Mouse (Mus musculus): ENCODE measurements at regions not wholly inside any gene's neighbourhood (a gene's known extent, or its start where the extent isn't known, plus 50 kb on each side); places are given as distances from the start of the nearest gene placed in this dataset.

- no peak for ATAC-seq (ENCODE audit: insufficient number of reproducible peaks, insufficient read depth, low FRiP score, low read depth)
- WGBS: 68% methylated on average over 10 of the region's 10 CpGs
- H3K9ac ChIP-seq (replicated peaks; ENCODE audit: low read depth, low read length): no peak overlapping the region
- no peaks in the 10 kb centered on the region for H3K36me3 ChIP-seq (ENCODE audit: control insufficient read depth, insufficient read depth, low read length)
- no peaks in the 10 kb centered on the region for H3K9me3 ChIP-seq (ENCODE audit: control insufficient read depth, low read depth, low read length)
- H3K27me3 ChIP-seq (ENCODE audit: control insufficient read depth, insufficient read depth, low read length): no peaks in the 10 kb centered on the region
- no peak overlapping the region for H3K4me3 ChIP-seq (ENCODE audit: low read depth, low read length)
- H3K4me2 ChIP-seq (replicated peaks; ENCODE audit: low read depth, low read length): no peak overlapping the region
- no peaks in the 10 kb centered on the region for H3K4me1 ChIP-seq (ENCODE audit: control insufficient read depth, insufficient read depth, low read length)
- no peak overlapping the region for H3K27ac ChIP-seq (ENCODE audit: low read length)
Measured at GRCm38 (mm10) chr10:25857954-25858616, 220.0 kb upstream of the Gm9767 start.

- H3K36me3 ChIP-seq (ENCODE audit: control insufficient read depth, insufficient read depth, low read length): no peaks in the 10 kb centered on the region
- no peaks in the 10 kb centered on the region for H3K9me3 ChIP-seq (ENCODE audit: control insufficient read depth, low read depth, low read length)
- no peak overlapping the region for H3K4me3 ChIP-seq (ENCODE audit: low read depth, low read length)
- no peaks in the 10 kb centered on the region for H3K27me3 ChIP-seq (ENCODE audit: control insufficient read depth, insufficient read depth, low read length)
- ATAC-seq (ENCODE audit: insufficient number of reproducible peaks, insufficient read depth, low FRiP score, low read depth): no peak
- no peak overlapping the region for H3K4me2 ChIP-seq (replicated peaks; ENCODE audit: low read depth, low read length)
- no peaks in the 10 kb centered on the region for H3K4me1 ChIP-seq (ENCODE audit: control insufficient read depth, insufficient read depth, low read length)
- H3K9ac ChIP-seq (replicated peaks; ENCODE audit: low read depth, low read length): no peak overlapping the region
- H3K27ac ChIP-seq (ENCODE audit: low read length): no peak overlapping the region
Measured at GRCm38 (mm10) chr10:25844348-25844747, 233.7 kb upstream of the Gm9767 start.

GRCm38 (mm10) chr10:25829275-25829674 lies 248.8 kb upstream of the Gm9767 start:
- Histone ChIP-seq H3K4me1 (ENCODE audit: control insufficient read depth, insufficient read depth, low read length) (no peaks in the 10 kb centered on the region), H3K27ac (ENCODE audit: low read length) (no peak overlapping the region), H3K27me3 (ENCODE audit: control insufficient read depth, insufficient read depth, low read length) (no peaks in the 10 kb centered on the region), H3K4me2 (replicated peaks; ENCODE audit: low read depth, low read length) (no peak overlapping the region), H3K4me3 (ENCODE audit: low read depth, low read length) (no peak overlapping the region), H3K9ac (replicated peaks; ENCODE audit: low read depth, low read length) (no peak overlapping the region), H3K36me3 (ENCODE audit: control insufficient read depth, insufficient read depth, low read length) (no peaks in the 10 kb centered on the region), H3K9me3 (ENCODE audit: control insufficient read depth, low read depth, low read length) (no peaks in the 10 kb centered on the region; the same call in 1 of the 2 replicates)
- ATAC-seq (ENCODE audit: insufficient number of reproducible peaks, insufficient read depth, low FRiP score, low read depth): no peak
- 73% methylated on average over 2 of the region's 2 CpGs for WGBS

- H3K27ac ChIP-seq (ENCODE audit: low read length): peak overlapping the region; percentile 66; the same call in 1 of the 2 replicates
Measured at GRCm38 (mm10) chr10:25804223-25804622, 268.2 kb upstream of the Smlr1 start.

GRCm38 (mm10) chr10:25801499-25801898 lies 265.4 kb upstream of the Smlr1 start:
- Histone ChIP-seq H3K27ac (ENCODE audit: low read length) (no peak overlapping the region), H3K4me1 (ENCODE audit: control insufficient read depth, insufficient read depth, low read length) (0 out of 2 replicates have a peak, but pooled peaks cover 4% of the 10 kb centered on the region), H3K9me3 (ENCODE audit: control insufficient read depth, low read depth, low read length) (no peaks in the 10 kb centered on the region), H3K36me3 (ENCODE audit: control insufficient read depth, insufficient read depth, low read length) (no peaks in the 10 kb centered on the region), H3K9ac (replicated peaks; ENCODE audit: low read depth, low read length) (no peak overlapping the region), H3K4me2 (replicated peaks; ENCODE audit: low read depth, low read length) (no peak overlapping the region), H3K27me3 (ENCODE audit: control insufficient read depth, insufficient read depth, low read length) (no peaks in the 10 kb centered on the region), H3K4me3 (ENCODE audit: low read depth, low read length) (no peak overlapping the region)
- no peak for ATAC-seq (ENCODE audit: insufficient number of reproducible peaks, insufficient read depth, low FRiP score, low read depth)
- WGBS: 48% methylated on average over 2 of the region's 2 CpGs

More at GRCm38 (mm10) chr10:25804223-25804622, 268.2 kb upstream of the Smlr1 start:
- Histone ChIP-seq H3K4me2 (replicated peaks; ENCODE audit: low read depth, low read length) (no peak overlapping the region), H3K36me3 (ENCODE audit: control insufficient read depth, insufficient read depth, low read length) (no peaks in the 10 kb centered on the region), H3K4me3 (ENCODE audit: low read depth, low read length) (no peak overlapping the region), H3K4me1 (ENCODE audit: control insufficient read depth, insufficient read depth, low read length) (0 out of 2 replicates have a peak, but pooled peaks cover 4% of the 10 kb centered on the region), H3K9me3 (ENCODE audit: control insufficient read depth, low read depth, low read length) (no peaks in the 10 kb centered on the region), H3K9ac (replicated peaks; ENCODE audit: low read depth, low read length) (no peak overlapping the region), H3K27me3 (ENCODE audit: control insufficient read depth, insufficient read depth, low read length) (no peaks in the 10 kb centered on the region)
- 33% methylated on average over 3 of the region's 3 CpGs for WGBS
- ATAC-seq (ENCODE audit: insufficient number of reproducible peaks, insufficient read depth, low FRiP score, low read depth): no peak

GRCm38 (mm10) chr10:25798881-25799280 lies 262.8 kb upstream of the Smlr1 start:
- Histone ChIP-seq H3K9ac (replicated peaks; ENCODE audit: low read depth, low read length) (no peak overlapping the region), H3K9me3 (ENCODE audit: control insufficient read depth, low read depth, low read length) (no peaks in the 10 kb centered on the region), H3K27me3 (ENCODE audit: control insufficient read depth, insufficient read depth, low read length) (no peaks in the 10 kb centered on the region), H3K4me3 (ENCODE audit: low read depth, low read length) (no peak overlapping the region), H3K36me3 (ENCODE audit: control insufficient read depth, insufficient read depth, low read length) (no peaks in the 10 kb centered on the region), H3K27ac (ENCODE audit: low read length) (no peak overlapping the region), H3K4me1 (ENCODE audit: control insufficient read depth, insufficient read depth, low read length) (no peaks in the 10 kb centered on the region), H3K4me2 (replicated peaks; ENCODE audit: low read depth, low read length) (no peak overlapping the region)
- no peak for ATAC-seq (ENCODE audit: insufficient number of reproducible peaks, insufficient read depth, low FRiP score, low read depth)
- WGBS: 100% methylated on average over 2 of the region's 2 CpGs

DNA sequence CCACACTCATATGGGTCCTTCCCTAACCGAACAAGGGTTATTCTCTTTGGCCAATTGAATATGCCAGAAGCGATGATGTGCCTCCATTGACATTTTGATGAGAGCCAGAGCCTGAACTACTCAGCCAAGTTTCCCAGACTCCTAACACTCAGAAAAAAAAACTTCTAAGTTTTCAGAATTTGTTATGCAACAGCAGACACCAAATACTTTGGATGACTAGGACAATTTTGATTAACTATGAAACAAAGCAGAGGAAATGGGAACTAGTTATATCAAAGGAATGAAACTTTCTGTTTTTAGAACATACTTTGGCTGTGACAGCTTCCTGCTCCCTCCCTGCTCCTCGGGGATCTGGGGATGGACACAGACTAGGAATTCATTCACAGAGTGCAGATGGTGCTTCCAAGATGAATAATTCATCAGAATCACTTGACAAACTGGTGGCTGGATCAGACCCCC lies 254.3 kb upstream of the Smlr1 start:
- no peak for ATAC-seq (ENCODE audit: insufficient number of reproducible peaks, insufficient read depth, low FRiP score, low read depth)
- H3K36me3 ChIP-seq (ENCODE audit: control insufficient read depth, insufficient read depth, low read length): no peaks in the 10 kb centered on the region
- peaks cover 6% of the 10 kb centered on the region; the same call in 1 of the 2 replicates for H3K4me1 ChIP-seq (ENCODE audit: control insufficient read depth, insufficient read depth, low read length)
- H3K9ac ChIP-seq (replicated peaks; ENCODE audit: low read depth, low read length): no peak overlapping the region
- H3K27ac ChIP-seq (ENCODE audit: low read length): peak overlapping the region; percentile 27; the same call in 1 of the 2 replicates
- no peak overlapping the region for H3K4me3 ChIP-seq (ENCODE audit: low read depth, low read length)
- 49% methylated on average over 3 of the region's 3 CpGs for WGBS
- no peak overlapping the region for H3K4me2 ChIP-seq (replicated peaks; ENCODE audit: low read depth, low read length)
- H3K9me3 ChIP-seq (ENCODE audit: control insufficient read depth, low read depth, low read length): no peaks in the 10 kb centered on the region
- H3K27me3 ChIP-seq (ENCODE audit: control insufficient read depth, insufficient read depth, low read length): no peaks in the 10 kb centered on the region

GRCm38 (mm10) chr10:25788660-25789059 lies 252.6 kb upstream of the Smlr1 start:
- Histone ChIP-seq H3K9me3 (ENCODE audit: control insufficient read depth, low read depth, low read length) (no peaks in the 10 kb centered on the region), H3K27me3 (ENCODE audit: control insufficient read depth, insufficient read depth, low read length) (no peaks in the 10 kb centered on the region), H3K4me2 (replicated peaks; ENCODE audit: low read depth, low read length) (no peak overlapping the region), H3K4me3 (ENCODE audit: low read depth, low read length) (no peak overlapping the region), H3K4me1 (ENCODE audit: control insufficient read depth, insufficient read depth, low read length) (peaks cover 6% of the 10 kb centered on the region; the same call in 1 of the 2 replicates), H3K36me3 (ENCODE audit: control insufficient read depth, insufficient read depth, low read length) (no peaks in the 10 kb centered on the region), H3K27ac (ENCODE audit: low read length) (no peak overlapping the region; the same call in 1 of the 2 replicates), H3K9ac (replicated peaks; ENCODE audit: low read depth, low read length) (no peak overlapping the region)
- 28% methylated on average over 6 of the region's 6 CpGs for WGBS
- ATAC-seq (ENCODE audit: insufficient number of reproducible peaks, insufficient read depth, low FRiP score, low read depth): no peak

GRCm38 (mm10) chr10:25788004-25788403 lies 251.9 kb upstream of the Smlr1 start:
- H3K4me2 ChIP-seq (replicated peaks; ENCODE audit: low read depth, low read length): no peak overlapping the region
- H3K27ac ChIP-seq (ENCODE audit: low read length): no peak overlapping the region
- H3K4me1 ChIP-seq (ENCODE audit: control insufficient read depth, insufficient read depth, low read length): peaks cover 6% of the 10 kb centered on the region; the same call in 1 of the 2 replicates
- ATAC-seq (ENCODE audit: insufficient number of reproducible peaks, insufficient read depth, low FRiP score, low read depth): no peak
- H3K9ac ChIP-seq (replicated peaks; ENCODE audit: low read depth, low read length): no peak overlapping the region
- H3K9me3 ChIP-seq (ENCODE audit: control insufficient read depth, low read depth, low read length): no peaks in the 10 kb centered on the region
- H3K4me3 ChIP-seq (ENCODE audit: low read depth, low read length): no peak overlapping the region
- WGBS: 61% methylated on average over 4 of the region's 4 CpGs
- H3K36me3 ChIP-seq (ENCODE audit: control insufficient read depth, insufficient read depth, low read length): no peaks in the 10 kb centered on the region
- no peaks in the 10 kb centered on the region for H3K27me3 ChIP-seq (ENCODE audit: control insufficient read depth, insufficient read depth, low read length)

All from stomach, embryonic 14.5 days (tissue).